Mouse (Mus musculus): ENCODE measurements at regions not wholly inside any gene's neighbourhood (a gene's known extent, or its start where the extent isn't known, plus 50 kb on each side); places are given as distances from the start of the nearest gene placed in this dataset.

DNA sequence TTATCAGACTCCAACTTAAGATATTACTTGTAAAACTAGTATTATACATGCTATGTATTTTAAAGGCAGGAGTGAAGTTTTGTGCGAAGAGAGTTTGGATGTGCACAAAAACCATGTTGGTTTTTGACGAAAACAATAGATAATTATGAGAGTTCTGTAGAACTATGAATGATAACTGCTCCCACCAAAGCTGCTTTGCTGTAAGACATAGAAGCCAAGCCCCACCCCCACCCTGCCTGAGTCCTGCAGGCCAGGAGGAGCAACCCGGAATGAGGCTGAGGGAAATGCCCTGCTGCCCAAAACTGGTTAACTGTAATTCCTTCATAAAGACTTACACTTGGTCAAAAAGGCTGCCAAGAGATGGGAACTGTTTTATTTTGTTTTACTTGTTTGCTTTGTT is 175.8 kb downstream of the Efnb2 start:
- DNase-seq (ENCODE audit: extremely low spot score, low spot score), result no peak

DNA sequence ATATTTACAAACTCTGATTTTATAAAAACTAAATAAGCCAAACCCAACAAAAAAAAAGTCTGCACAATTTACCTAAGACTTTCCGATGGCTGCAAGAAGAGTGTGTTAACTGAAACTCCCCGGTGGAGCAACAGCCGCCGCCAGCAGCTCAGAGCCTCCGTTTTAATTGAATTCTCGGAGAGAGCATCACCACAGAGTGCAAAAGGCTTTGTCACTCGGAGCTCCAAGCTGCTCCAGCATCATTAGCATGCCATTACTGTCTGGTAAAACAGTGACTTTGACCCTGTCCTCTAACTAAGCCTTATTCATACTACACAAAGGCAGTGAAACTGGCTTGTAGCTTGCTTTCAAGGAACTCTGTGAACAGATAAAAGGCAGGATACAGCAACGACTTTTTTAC is 176.5 kb downstream of the Efnb2 start:
- peak; percentile 31 for DNase-seq (ENCODE audit: extremely low spot score, low spot score)

DNA sequence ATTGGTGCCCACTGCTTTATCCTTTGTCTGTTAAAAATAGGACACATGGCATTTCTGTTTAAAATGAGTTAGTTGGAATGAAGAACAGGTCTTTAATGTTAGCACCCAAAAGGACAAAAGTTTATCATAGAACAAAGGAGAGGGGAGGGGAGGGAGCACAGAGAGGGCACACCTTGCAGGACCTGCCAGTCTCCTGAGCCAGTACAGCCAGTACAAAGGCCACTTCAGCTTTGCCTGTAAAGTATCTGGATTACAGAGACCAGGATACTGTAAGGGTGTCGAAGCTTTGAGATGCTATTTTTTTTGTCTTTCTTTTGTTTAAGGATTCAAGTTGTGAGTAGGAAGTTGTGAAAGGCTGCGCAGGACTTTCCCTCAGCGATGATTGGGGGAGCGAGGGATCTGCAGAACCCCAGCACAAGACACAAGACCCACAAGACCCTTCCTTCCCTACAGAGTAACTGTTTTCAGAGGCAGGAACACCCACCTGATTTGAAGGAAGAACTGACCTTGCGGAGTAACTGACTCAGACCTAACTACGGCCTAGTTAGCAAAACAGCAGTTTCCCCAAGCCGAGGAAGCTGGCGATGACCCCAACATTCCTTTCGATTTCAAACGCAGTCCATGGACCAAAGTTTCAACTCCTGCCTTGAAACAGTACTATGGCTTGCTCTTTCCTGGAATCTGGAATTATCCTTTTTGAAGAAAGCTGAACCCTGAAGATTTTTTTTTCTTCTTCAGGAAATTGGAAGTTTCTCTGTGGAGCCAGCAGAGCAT is 178.1 kb downstream of the Efnb2 start:
- DNase-seq (ENCODE audit: extremely low spot score, low spot score), result no peak

DNA sequence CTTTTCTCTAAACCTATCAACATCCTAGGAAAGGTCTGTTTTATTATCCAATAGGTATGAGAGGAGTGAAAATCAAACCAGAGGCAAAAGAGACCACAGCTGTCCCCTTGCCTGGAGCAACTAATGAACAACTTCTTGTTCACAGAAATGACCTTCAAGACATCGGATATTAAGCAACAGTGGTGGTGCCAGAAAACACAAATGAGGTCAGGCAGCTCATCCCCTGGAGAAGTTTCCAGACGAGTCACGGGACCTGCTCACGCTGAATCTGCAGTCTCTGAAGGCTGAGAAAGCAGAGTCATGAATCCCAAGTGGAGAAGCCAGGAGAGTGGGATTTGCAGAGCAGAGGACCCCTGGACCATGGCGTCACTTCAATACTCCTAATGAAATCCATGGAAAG is 183.6 kb downstream of the Efnb2 start:
- DNase-seq (ENCODE audit: extremely low spot score, low spot score), result no peak

DNA sequence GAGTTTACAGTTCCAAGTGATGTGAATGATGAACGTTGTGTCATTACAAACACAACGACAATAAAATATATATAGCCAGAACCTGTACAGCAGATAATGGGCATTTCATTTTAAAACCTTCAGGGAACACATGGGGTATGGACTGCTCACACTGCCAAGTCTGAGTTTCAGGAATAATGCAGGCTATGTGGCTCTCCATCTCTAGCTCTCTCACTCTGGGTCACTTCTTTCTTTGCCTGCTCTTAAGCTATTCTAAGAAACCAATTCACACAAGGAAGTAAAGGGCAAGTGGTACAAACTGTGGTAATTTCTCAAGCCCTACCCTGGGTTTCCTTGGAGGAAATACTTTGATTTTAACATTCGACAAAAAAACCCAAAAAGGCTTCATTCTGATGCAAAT is 192.5 kb downstream of the Efnb2 start:
- no peak for DNase-seq (ENCODE audit: extremely low spot score, low spot score)

DNA sequence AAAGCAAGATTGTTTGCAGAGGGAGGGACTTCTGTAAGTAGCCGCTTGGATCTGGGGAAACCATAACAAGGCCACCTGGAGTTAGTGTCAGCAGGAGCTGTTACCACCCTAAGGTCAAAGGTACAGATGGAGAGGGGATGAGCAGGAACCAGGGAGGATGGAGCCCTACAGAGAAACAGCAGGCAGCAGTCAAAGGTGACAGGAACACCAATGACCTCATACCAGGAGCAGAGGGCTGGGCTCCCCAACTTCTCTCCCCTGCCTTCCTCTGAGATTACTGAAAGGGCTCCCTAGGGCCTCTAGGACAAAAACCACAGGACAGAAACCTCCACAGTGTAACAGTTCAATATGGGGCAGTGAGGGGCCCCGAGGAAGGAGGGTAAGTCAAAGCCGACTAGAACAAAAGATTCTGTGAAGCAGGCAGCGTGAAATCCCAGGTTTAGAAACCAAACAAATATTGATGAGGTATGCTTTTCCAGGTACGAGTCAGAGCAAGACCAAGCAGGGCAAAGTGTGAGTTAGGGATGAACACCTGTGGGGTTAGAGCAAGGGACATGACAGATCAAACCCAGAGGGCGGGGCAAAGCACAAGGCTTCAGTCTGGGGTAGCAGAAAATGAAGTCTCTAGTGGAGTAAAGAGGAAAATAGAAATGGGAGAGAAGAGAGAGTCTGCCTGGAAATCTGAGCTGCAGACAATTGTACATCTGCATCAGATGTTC is 194.4 kb downstream of the Efnb2 start:
- no peak for DNase-seq (ENCODE audit: extremely low spot score, low spot score)

DNA sequence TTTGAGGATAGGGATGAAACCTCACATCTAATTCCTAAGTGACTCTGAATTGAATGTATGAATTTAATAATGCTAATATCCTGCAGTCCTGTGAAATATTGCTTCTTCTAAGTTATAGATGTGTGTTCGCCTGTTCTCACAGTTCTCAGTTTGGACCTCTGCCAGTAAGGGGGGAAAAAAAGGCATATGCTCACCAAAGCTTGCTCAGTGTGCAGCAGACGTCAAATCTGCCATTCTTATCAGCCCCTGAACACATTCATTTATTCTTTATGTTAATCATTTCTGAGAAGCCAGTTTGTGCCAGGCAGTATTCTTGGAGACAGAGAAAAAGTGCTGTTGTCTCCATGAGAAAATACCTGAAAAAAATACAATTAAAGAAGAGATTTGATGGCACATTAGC is 198.6 kb downstream of the Efnb2 start:
- no peak for DNase-seq (ENCODE audit: extremely low spot score, low spot score)

DNA sequence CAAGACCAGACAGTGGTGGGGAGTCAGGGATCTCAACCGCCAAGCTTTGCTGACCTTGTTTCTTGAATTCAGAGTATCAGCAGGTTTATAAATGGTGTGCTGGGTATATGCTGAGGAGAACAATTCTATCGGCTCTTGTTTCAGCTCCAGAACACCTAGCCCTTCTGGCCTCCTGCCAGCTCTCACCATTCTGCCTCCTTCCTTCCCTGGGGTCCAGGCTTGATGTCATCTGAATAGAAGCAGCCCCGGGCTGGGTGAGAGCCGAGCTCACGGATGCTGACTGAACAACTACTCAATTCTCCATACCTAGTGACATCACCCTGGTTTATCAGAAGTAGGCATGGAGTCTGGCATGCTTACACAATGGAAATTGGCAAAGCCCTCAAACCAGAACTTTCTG is 203.5 kb downstream of the Efnb2 start:
- DNase-seq (ENCODE audit: extremely low spot score, low spot score), result no peak

DNA sequence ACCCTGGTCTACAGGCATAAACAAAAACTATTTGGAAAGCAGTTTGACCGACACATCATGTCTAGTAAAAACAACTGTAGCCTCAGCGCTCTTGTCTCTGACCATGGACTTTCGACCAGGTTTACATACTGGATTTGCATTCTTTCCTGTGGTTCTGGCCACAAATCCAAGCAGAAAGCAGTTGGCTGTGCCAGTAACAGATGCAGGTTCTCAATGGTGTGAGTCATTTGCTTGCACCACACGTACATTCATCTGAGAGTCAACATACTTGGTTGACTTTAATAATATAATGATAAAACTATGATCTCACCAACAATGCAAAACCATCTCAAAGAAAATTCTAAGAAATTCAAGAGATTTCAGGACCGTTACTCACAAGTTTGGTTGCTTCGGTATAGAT is 207.1 kb downstream of the Efnb2 start:
- DNase-seq (ENCODE audit: extremely low spot score, low spot score), result no peak

DNA sequence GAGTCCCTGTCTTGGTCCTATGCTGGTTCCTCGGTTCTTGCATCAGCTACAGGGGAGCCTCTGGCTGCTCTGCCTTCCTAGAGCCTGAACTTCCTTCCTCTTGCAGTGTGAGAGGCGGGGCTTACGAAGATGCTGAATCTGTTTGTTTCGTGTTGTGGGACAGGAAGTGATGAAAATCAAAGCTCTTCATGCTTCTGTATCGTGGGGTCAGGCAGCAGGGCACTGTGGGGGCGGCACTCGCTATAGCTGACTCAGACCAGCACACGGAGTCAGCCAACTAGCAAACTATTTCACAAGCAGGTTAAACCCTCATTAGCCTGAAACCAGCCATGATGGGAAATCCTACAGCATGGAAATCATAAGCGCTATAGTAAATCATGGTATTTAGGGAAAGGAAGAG is 208.8 kb downstream of the Efnb2 start:
- DNase-seq (ENCODE audit: extremely low spot score, low spot score), result no peak

DNA sequence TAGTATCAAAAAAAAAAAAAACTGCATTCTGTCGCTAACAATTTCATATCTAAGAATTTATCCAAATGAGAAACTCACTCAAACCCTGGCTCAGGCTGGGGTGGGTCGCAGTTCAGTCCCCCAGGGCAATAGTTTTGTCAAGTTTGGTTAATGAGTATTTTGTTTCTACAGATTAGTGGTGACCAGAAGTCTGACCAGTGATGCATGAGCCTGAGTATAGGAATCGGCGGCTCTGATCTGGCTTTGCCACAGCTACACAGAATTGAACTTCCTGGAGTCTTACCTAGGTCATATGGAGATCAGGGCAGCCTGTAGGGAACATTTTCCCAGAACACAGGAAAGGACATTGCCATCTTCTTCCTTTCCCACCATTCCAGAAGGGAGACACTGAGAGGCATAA is 212.1 kb downstream of the Efnb2 start:
- DNase-seq (ENCODE audit: extremely low spot score, low spot score), result no peak

DNA sequence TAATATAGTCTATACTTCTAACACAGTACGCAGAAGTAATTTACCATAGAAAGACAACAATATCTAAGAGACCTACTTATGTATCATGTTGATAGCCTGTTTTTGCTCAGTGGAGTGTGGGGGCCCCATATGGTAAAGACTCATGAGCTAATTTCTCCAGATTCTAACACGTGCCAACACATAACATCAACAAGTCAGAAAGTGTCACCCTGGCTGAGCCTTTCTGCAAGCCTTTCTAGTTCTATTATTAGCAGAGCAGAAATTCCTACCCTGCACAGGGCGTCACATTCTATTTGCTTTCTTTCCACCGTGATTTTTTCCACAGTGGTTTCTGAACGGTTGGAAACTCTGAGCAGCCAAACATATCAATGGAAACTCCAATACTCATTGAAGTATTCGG is 219.5 kb downstream of the Efnb2 start:
- no peak for DNase-seq (ENCODE audit: extremely low spot score, low spot score)

DNA sequence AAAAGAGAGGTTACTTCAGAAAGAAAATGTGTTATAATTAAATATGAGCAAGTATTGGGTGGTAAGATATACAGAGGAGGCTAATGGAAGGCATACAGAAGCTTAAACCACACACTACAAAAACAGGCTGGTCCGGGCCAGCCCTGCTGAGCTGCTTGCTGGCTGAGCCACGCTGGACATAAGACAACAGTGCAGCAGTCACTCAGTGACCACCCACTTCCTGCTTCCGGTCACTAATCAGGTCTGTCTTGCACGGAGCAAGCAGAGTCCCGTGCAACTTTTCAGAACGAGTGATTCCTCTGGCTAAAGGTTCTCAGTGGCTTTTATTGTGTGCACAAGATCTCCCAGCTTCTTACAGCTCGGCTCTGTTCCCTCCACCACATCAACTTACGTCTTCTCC is 220.1 kb downstream of the Efnb2 start:
- DNase-seq (ENCODE audit: extremely low spot score, low spot score), result no peak

DNA sequence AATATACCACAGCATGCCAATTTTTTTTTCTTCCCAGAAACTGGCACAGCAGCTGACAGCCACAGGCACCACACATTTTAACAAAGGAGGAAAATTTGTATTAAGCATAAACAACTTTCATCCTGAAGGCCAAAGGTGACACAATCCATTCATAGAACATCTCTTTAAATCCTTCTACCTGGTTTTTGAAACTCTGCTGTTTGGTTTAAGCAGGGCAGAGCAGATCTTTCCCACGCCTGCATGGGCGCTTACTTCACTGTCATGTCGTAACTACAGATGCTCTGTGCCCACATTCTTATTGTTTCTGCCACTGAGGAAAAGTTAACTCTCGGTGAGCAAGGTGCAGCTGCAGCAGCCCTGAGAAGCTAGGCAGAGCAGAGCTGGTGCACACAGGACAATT is 234.8 kb downstream of the Efnb2 start:
- no peak for DNase-seq (ENCODE audit: extremely low spot score, low spot score)

DNA sequence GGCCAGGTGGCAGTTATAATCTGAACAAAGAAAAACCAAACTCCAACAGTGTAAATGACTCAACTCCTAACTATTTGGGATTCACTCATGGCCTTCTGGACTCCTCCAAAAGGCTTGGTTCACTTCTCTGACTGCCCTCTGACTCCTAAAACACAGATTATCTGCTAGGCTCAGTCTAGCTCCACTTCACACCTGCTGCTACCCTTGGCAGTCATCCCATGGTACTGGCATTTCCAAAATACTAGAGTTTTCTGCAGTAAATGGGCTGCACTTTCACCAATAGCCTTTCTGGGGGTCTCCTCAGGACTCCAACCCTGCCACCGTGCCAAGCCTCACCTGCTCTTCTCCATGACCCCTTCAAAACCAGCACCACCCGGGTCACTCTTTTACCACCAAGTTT is 237.6 kb downstream of the Efnb2 start:
- no peak for DNase-seq (ENCODE audit: extremely low spot score, low spot score)

DNA sequence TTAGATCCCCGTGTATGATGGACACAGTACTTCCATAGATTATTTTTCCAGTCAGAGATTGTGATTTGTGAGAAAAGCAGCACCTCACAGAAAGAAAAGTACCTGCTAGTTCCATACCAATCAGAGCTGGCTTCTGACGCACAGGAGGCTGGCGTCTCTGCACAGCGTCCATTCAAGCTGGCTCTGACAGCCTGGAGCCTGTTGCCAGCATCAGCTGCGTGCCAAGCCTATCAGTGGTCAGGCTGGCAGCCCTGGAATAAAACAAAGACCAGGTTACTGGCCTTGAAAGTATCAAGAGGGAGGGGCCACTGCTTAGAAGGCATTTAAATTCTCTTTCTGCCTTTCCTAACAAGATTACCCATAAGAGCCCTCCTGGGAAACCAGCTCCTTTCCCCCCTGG is 239.3 kb downstream of the Efnb2 start:
- DNase-seq (ENCODE audit: extremely low spot score, low spot score), result no peak

DNA sequence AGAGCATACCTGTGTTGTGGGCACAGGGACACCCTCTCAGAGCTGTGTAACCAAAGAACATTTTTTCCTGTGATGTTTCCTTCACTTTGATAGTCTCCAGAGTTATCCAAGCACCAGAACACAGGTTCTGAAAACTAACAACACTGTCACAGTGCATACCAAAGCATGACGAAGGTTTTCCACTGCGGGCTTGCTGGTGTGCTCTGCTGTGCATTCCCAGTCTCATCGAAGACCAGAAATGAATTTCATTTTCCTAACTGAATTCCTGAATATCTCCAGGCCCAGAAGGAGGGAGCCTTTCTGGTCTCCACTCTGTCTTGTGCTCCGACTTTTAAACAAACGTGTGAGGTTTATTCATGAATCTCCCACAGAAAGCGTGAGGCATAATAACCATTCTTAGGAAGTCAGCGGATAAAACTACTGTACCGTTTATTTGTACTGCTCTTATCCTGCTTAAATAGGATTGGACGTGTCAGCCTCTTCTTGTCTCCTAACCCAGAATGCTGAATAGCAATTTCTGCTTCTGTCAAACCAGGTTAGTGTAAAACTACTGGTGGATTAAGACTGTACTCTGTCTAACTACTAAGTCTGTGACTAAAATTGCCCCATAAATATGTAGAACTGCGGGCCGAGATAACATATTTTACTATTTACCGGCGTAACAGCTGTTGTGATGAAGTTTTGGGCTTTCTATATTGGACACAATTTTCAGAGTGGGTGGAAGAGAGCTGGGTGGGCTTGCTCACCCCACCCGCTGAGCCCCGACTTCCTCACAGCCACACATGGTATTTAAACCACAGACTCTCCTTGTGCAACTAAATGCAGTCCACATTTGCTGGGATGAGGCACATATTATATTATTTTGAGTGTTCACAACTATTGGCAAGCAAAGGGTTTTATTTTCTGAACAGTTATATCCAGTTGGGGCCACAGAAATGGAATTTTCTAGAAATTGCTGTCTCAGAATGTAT is 241.4 kb downstream of the Efnb2 start:
- no peak for DNase-seq (ENCODE audit: extremely low spot score, low spot score)

DNA sequence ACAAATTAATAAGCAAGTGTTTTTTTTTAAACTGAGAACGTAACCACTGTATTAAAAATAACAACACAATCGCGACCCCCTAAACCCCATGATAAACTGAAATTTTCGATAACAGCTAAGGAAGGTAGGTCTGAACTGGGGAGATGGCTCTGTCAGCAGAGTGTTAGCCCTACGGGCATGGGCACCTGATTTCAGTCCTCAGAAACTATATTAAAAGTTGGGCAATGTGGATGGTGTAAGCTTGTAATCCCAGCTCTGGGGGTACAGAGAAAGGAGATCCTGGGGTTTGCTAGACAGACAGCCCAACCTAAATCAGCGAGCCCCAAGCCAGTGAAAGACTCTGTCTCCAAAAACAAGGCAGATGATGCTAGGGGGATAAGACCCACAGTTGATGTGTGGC is 242.1 kb downstream of the Efnb2 start:
- DNase-seq (ENCODE audit: extremely low spot score, low spot score), result no peak

DNA sequence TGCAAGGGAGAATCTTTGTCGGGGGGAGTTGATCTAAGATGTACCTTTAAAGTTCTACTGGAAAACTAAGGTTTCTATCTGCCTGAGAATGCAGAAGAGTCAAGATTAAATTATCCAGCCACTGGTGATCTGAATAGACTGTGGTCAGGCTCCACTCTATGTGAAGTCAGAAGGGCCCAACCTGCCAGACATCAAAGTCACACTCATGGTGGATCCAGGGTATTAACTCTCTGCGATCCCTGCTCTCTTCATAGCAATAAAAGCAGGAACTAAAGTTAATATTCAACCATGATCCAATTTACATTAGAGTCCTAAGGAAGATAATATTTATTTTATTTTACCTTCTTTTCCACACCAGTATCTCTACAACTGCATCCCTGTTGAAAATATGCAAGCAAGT is 242.5 kb downstream of the Efnb2 start:
- no peak for DNase-seq (ENCODE audit: extremely low spot score, low spot score)

DNA sequence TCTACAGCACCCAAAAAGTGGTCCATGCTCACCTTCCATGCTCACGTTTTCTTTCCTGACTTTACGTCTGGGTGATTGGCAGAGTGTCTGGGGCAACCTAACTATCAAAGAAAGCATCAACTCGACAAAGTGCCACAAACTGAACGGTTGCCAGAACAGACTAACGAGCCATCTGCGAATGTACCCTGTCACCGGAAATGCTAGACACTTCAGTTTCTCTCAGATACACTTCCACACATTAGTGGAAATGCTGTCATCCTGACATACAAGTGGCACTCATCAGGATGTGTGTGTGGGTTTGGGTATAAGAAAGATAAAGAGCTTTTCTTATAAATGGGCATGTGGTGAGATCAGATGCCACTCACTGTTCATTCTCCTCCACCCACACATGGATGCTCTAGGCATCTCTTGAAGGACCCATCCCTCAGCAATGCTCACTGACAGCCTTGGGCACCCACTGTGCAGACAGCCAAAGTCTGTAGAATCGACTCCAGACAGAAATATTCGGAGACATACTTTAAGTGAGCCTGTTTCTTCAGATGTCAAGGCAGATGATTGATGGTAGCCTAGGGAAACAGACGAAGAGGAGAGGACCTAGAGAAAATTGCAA is 244.8 kb downstream of the Efnb2 start:
- no peak for DNase-seq (ENCODE audit: extremely low spot score, low spot score)

DNA sequence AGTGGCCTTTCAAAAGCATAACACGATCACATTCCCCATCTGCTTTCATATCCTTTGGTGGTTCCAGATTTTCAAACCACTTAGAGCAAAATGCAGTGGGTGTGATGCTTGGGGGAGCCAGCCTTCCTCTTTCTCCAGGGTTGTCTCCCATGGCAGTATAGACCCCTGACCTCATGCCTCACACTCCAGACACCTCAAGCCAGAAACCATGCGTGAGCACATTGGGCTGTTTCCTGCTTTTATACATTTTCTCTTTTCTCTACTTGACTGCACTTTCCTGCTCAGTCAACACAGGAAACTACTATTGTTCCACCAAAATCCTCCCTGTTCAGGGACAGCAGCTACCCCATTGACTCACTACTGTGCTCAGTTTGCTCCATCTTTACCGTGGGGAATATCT is 253.7 kb downstream of the Efnb2 start:
- no peak for DNase-seq (ENCODE audit: extremely low spot score, low spot score)

DNA sequence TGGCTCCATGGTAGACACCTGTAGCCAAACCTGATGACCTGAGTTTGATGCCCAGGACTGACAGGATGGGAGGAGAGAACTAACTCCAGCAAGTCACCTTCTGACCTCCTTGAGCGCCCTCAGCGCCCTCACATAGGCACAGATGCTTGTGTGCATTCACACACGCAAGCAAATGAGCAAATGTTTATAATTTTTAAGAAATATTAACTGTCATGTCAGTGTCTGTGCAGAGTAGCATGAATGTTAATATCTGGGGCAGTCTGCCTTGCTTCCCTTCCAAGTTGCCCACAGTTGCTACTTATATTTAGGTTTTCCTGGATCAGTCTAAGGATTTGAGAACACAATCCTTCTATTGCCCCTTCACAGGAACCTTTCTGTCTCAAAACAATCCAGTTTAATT is 257.6 kb downstream of the Efnb2 start:
- no peak for DNase-seq (ENCODE audit: extremely low spot score, low spot score)

Data from neural tube, embryonic 10.5 days (tissue).